Mouse (Mus musculus): ENCODE results near the gene Sag. TPM values are rescaled to one million over a fixed set of nuclear protein-coding genes. Genes with fewer than 3 reads are reported as not detected.

The Sag gene
- polyA plus RNA-seq, 1 experiment from 2014 or later, result 2.6 TPM

- H3K4me1 ChIP-seq (replicated peaks; ENCODE audit: control insufficient read depth, insufficient read depth, low read length), result no peaks in the 10 kb centered on the region
- H3K27ac ChIP-seq (ENCODE audit: low read depth, low read length), result no peak overlapping the region
- H3K9ac ChIP-seq (ENCODE audit: low read depth, low read length), result no peak overlapping the region
- no peak for DNase-seq (ENCODE audit: low spot score)
- ATAC-seq (ENCODE audit: low FRiP score), result no peak
- H3K9me3 ChIP-seq (ENCODE audit: control insufficient read depth, low read length), result no peaks in the 10 kb centered on the region
- no peaks in the 10 kb centered on the region for H3K27me3 ChIP-seq (ENCODE audit: control insufficient read depth, insufficient read depth, low read length)
- no peak overlapping the region for H3K4me3 ChIP-seq (ENCODE audit: low read depth, low read length)
- no peaks in the 10 kb centered on the region; the same call in 1 of the 2 replicates for H3K36me3 ChIP-seq (ENCODE audit: control insufficient read depth, insufficient read depth, low read length)
- no peak overlapping the region for H3K4me2 ChIP-seq (replicated peaks; ENCODE audit: low read depth, low read length)
Measured at GRCm38 (mm10) chr1:87882554-87882953, 79.1 kb downstream of the Sag start.

GRCm38 (mm10) chr1:87890960-87891359, 87.5 kb downstream of the Sag start:
- 70% methylated on average over 1 of the region's 1 CpGs for WGBS

GRCm38 (mm10) chr1:87891634-87892033, 88.2 kb downstream of the Sag start:
- ATAC-seq (ENCODE audit: low FRiP score) (no peak), DNase-seq (ENCODE audit: low spot score) (no peak)
- Histone ChIP-seq H3K9ac (ENCODE audit: low read depth, low read length) (no peak overlapping the region), H3K27ac (ENCODE audit: low read depth, low read length) (no peak overlapping the region), H3K4me1 (replicated peaks; ENCODE audit: control insufficient read depth, insufficient read depth, low read length) (no peaks in the 10 kb centered on the region), H3K36me3 (ENCODE audit: control insufficient read depth, insufficient read depth, low read length) (no peaks in the 10 kb centered on the region), H3K9me3 (ENCODE audit: control insufficient read depth, low read length) (no peaks in the 10 kb centered on the region), H3K4me3 (ENCODE audit: low read depth, low read length) (no peak overlapping the region), H3K4me2 (replicated peaks; ENCODE audit: low read depth, low read length) (no peak overlapping the region), H3K27me3 (ENCODE audit: control insufficient read depth, insufficient read depth, low read length) (no peaks in the 10 kb centered on the region)
- 90% methylated on average over 4 of the region's 4 CpGs for WGBS

More at GRCm38 (mm10) chr1:87890960-87891359, 87.5 kb downstream of the Sag start:
- Histone ChIP-seq H3K4me2 (replicated peaks; ENCODE audit: low read depth, low read length) (no peak overlapping the region), H3K4me1 (replicated peaks; ENCODE audit: control insufficient read depth, insufficient read depth, low read length) (no peaks in the 10 kb centered on the region), H3K27ac (ENCODE audit: low read depth, low read length) (no peak overlapping the region), H3K36me3 (ENCODE audit: control insufficient read depth, insufficient read depth, low read length) (no peaks in the 10 kb centered on the region), H3K9ac (ENCODE audit: low read depth, low read length) (no peak overlapping the region), H3K27me3 (ENCODE audit: control insufficient read depth, insufficient read depth, low read length) (no peaks in the 10 kb centered on the region), H3K4me3 (ENCODE audit: low read depth, low read length) (no peak overlapping the region), H3K9me3 (ENCODE audit: control insufficient read depth, low read length) (no peaks in the 10 kb centered on the region)
- DNase-seq (ENCODE audit: low spot score) (no peak), ATAC-seq (ENCODE audit: low FRiP score) (no peak)

- H3K4me3 ChIP-seq (ENCODE audit: low read depth, low read length), result no peak overlapping the region
- H3K4me1 ChIP-seq (replicated peaks; ENCODE audit: control insufficient read depth, insufficient read depth, low read length), result no peaks in the 10 kb centered on the region
- H3K27me3 ChIP-seq (ENCODE audit: control insufficient read depth, insufficient read depth, low read length), result no peaks in the 10 kb centered on the region
- no peak overlapping the region for H3K27ac ChIP-seq (ENCODE audit: low read depth, low read length)
- WGBS, result 69% methylated on average over 2 of the region's 2 CpGs
- H3K36me3 ChIP-seq (ENCODE audit: control insufficient read depth, insufficient read depth, low read length), result no peaks in the 10 kb centered on the region
- ATAC-seq (ENCODE audit: low FRiP score) (no peak), DNase-seq (ENCODE audit: low spot score) (no peak)
- H3K9me3 ChIP-seq (ENCODE audit: control insufficient read depth, low read length), result no peaks in the 10 kb centered on the region
- no peak overlapping the region for H3K4me2 ChIP-seq (replicated peaks; ENCODE audit: low read depth, low read length)
- H3K9ac ChIP-seq (ENCODE audit: low read depth, low read length), result no peak overlapping the region
Measured at GRCm38 (mm10) chr1:87892499-87892898, 89.0 kb downstream of the Sag start.

- Histone ChIP-seq H3K27me3 (ENCODE audit: control insufficient read depth, insufficient read depth, low read length) (no peaks in the 10 kb centered on the region), H3K4me3 (ENCODE audit: low read depth, low read length) (no peak overlapping the region), H3K4me1 (replicated peaks; ENCODE audit: control insufficient read depth, insufficient read depth, low read length) (no peaks in the 10 kb centered on the region), H3K27ac (ENCODE audit: low read depth, low read length) (no peak overlapping the region), H3K36me3 (ENCODE audit: control insufficient read depth, insufficient read depth, low read length) (no peaks in the 10 kb centered on the region), H3K4me2 (replicated peaks; ENCODE audit: low read depth, low read length) (no peak overlapping the region), H3K9ac (ENCODE audit: low read depth, low read length) (no peak overlapping the region), H3K9me3 (ENCODE audit: control insufficient read depth, low read length) (no peaks in the 10 kb centered on the region)
- ATAC-seq (ENCODE audit: low FRiP score), result no peak
- no peak for DNase-seq (ENCODE audit: low spot score)
- WGBS, result 95% methylated on average over 4 of the region's 4 CpGs
Measured at GRCm38 (mm10) chr1:87893414-87893813, 89.9 kb downstream of the Sag start.

Other genes with a start within 250 kb of the Sag start
- gene Ngef, start 229.8 kb upstream of the Sag start, polyA plus RNA-seq (2014; fragmentation: Nextera tagmentation; extraction: Ambion mirVana), result 2.3 and 2.9 TPM in 2 replicates
- 3.7 and 4.2 TPM in 2 replicates for gene Inpp5d, start 183.4 kb upstream of the Sag start, polyA plus RNA-seq (2014; fragmentation: Nextera tagmentation; extraction: Ambion mirVana)
- 37.8 and 39.7 TPM in 2 replicates for gene Atg16l1, start 47.8 kb upstream of the Sag start, polyA plus RNA-seq (2014; fragmentation: Nextera tagmentation; extraction: Ambion mirVana)
- 28.3 and 30.8 TPM in 2 replicates for gene Dgkd, start 49.6 kb downstream of the Sag start, polyA plus RNA-seq (2014; fragmentation: Nextera tagmentation; extraction: Ambion mirVana)
- 25.8 and 31.2 TPM in 2 replicates for gene Usp40, start 204.9 kb downstream of the Sag start, polyA plus RNA-seq (2014; fragmentation: Nextera tagmentation; extraction: Ambion mirVana)

Data from hindbrain, embryonic 11.5 days (tissue).